Mouse (Mus musculus) left cerebral cortex, postnatal 4 days (tissue): Measurements from ENCODE around the gene Ddx6. TPM values are rescaled to one million over a fixed set of nuclear protein-coding genes. Genes with fewer than 3 reads are reported as not detected.

Experiments used
- DNase-seq: peaks from one replicate; pipeline ENCODE4 v3.0.0-alpha.2; 2022
- intact Hi-C: fragments of 180-260 bp; cut with DNase I; formaldehyde crosslinking; loops from one replicate; pipeline ENCODE4 v1.15.1; 2025
- total RNA-seq, 2 experiments: library from RNA; stranded (reverse); gene quantifications; 2 replicates each; pipeline ENCODE4 v1.2.3; 2021

Ddx6 gene
- total RNA-seq, 2 experiments from 2014 or later: 144 to 146 TPM

- intact Hi-C loops: no loop called here
- no peak for DNase-seq
Observed at GRCm38 (mm10) chr9:44679565-44679964, 74.9 kb downstream of the Ddx6 start.

DNA sequence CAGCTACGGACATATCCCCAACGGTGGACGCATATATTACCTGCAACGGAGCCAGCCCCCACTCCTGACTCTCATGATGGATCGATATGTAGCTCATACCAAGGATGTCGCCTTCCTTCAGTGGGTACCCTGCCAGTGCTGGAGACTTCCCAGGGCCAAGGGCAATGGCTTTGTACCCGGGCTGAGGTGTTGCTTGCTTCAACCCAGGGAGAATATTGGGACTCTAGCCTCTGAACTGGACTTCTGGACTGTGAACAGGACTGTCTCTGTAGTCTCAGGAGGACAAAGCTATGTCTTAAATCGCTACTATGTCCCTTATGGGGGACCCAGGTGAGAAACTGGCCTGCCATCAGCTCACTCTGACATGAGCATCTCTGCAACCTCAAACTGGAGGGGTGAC, 78.4 kb downstream of the Ddx6 start:
- intact Hi-C loops: no loop called here
- no peak for DNase-seq

DNA sequence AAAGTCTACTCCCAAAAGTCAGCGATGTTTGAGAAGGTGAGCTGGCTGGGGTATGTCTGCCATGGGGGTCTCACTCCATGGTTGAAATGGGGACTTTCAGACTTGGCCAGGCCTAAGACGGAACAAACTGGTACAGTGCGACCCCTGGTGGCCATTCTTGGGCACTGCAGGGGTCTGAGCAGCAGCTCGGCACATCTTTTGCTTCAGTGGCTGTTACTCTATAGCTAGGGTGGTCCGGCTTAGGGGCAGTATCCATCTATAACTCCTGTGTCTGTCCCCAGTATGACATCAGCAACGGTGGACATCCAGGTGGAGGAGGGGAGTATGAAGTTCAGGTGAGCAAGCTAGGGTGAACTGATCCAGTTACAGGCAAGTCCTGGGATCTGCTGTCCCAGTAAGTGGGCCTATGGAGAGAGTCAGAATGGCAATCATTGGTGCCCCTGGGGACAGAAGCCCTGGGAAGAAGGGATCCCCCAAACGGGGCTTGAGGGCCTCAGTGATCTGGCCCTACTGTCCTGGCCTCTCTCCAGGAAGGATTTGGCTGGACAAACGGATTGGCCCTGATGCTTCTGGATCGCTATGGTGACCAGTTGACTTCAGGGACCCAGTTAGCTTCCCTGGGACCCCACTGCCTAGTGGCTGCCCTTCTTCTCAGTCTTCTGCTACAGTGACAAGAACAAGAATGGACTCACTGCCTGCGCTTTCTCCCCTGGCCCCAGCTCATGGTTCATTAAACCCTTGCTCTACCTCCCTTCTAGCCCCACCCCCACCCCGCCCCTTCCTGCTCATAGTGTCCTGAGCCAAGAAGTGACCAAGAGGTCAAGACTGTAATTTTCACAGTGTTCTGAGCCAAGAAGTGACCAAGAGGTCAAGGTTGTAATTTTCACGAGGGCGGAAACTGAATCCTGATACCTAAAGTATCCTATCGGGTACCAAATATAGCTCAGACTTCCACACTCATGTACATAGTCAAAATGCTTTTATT, 80.9 kb downstream of the Ddx6 start:
- intact Hi-C loops: loop anchor here (2.0 kb wide), 1 partner anchor 29 kb away; no protein-coding TSS in a partner anchor
- peak; percentile 85 for DNase-seq

GRCm38 (mm10) chr9:44686638-44687037, 81.9 kb downstream of the Ddx6 start:
- intact Hi-C loops: no loop called here
- DNase-seq: peak; percentile 94

DNA sequence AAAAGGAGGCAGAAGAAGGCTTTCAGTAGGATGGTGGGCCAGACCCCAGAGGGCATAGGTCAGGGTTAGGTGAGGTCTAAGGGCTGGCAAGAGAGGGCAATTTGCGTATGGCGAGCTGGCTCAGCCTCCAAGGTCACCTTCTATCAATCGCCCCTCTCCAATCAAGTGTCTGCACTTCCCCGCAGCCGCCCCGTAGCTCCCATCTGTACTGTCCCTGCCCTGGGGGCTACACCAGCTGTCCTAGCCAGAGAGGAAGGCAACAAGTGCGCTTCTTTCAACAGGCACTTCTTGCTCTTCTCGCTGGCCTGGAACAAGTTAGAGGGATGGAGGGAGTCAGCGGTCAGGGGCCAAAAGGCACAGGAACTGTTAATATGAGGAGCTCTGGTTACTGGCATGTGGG, 83.3 kb downstream of the Ddx6 start:
- intact Hi-C loops: no loop called here
- peak; percentile 56 for DNase-seq

Other genes starting within 250 kb of the Ddx6 start
- gene Vps11, start 243.2 kb upstream of the Ddx6 start, total RNA-seq: 10 to 100 TPM; 39.5 to 45.9 TPM
- gene Hyou1, start 225.4 kb upstream of the Ddx6 start, total RNA-seq: 10 to 100 TPM; 87.2 to 90.0 TPM
- 10 to 100 TPM; 41.5 to 44.9 TPM for gene Slc37a4, start 208.0 kb upstream of the Ddx6 start, total RNA-seq
- gene Rps25, start 197.8 kb upstream of the Ddx6 start, total RNA-seq: 1,000 to 10,000 TPM in 1 of 2 experiments, 100 to 1,000 TPM in 1; 978 to 1,068 TPM
- 100 to 1,000 TPM; 126 to 129 TPM for gene Trappc4, start 197.3 kb upstream of the Ddx6 start, total RNA-seq
- gene Ccdc84, start 186.3 kb upstream of the Ddx6 start, total RNA-seq: 10 to 100 TPM; 21.6 to 23.4 TPM
- not detected for gene Foxr1, start 163.8 kb upstream of the Ddx6 start, total RNA-seq
- not detected for gene Upk2, start 149.9 kb upstream of the Ddx6 start, total RNA-seq
- gene Bcl9l, start 122.1 kb upstream of the Ddx6 start, total RNA-seq: 100 to 1,000 TPM; 109 to 113 TPM
- not detected for gene Cxcr5, start 43.0 kb upstream of the Ddx6 start, total RNA-seq
- gene Treh, start 68.3 kb downstream of the Ddx6 start, total RNA-seq: not detected
- 100 to 1,000 TPM; 132 to 141 TPM for gene Phldb1, start 130.3 kb downstream of the Ddx6 start, total RNA-seq
- gene Arcn1, start 163.0 kb downstream of the Ddx6 start, total RNA-seq: 100 to 1,000 TPM; 116 to 122 TPM
- gene Ift46, start 163.0 kb downstream of the Ddx6 start, total RNA-seq: 100 to 1,000 TPM; 111 to 114 TPM
- 10 to 100 TPM; 17.9 to 20.1 TPM for gene Tmem25, start 194.4 kb downstream of the Ddx6 start, total RNA-seq
- gene Ttc36, start 198.2 kb downstream of the Ddx6 start, total RNA-seq: 1 to 10 TPM in 1 of 2 experiments, under 1 TPM in 1; 0.54 to 1.0 TPM